Mouse (Mus musculus): ENCODE results near the gene Map3k1. TPM values are rescaled to one million over a fixed set of nuclear protein-coding genes. Genes with fewer than 3 reads are reported as not detected.

Gene Map3k1
- polyA plus RNA-seq (2012; ENCODE audit: low replicate concordance): 115 and 214 TPM in 2 replicates

GRCm38 (mm10) chr13:111808637-111809465, at the start of gene Map3k1:
Map3k1 (minus strand) TSS chr13:111808993.

Other genes with a start within 250 kb of the Map3k1 start
- gene Gm10198, start 216.2 kb downstream of the Map3k1 start, polyA plus RNA-seq (2012; ENCODE audit: low replicate concordance): not detected in 2 replicates
- gene Mier3, start 128.0 kb downstream of the Map3k1 start, polyA plus RNA-seq (2012; ENCODE audit: low replicate concordance): 0.61 and 2.0 TPM in 2 replicates

All from hematopoietic multipotent progenitor cell, adult 10-12 weeks (in vitro differentiated cells).